Mouse (Mus musculus) cerebellum, adult (tissue): ENCODE measurements around the gene Slc25a24.

ENCODE experiments used
- ATAC-seq: cut with Nextera tagmentation; 2 replicates; pipeline ENCODE4 v1.9.2; 2017; ENCODE audit warnings: mild to moderate bottlenecking, moderate library complexity, mixed read lengths; ENCODE audit not compliant: insufficient number of reproducible peaks, low FRiP score, low TSS enrichment

Gene Slc25a24

GRCm38 (mm10) chr3:109165214-109165829 lies 42.4 kb downstream of the Slc25a24 start:
- no peak for ATAC-seq

- no peak for ATAC-seq
Observed at GRCm38 (mm10) chr3:109169121-109169520, 46.2 kb downstream of the Slc25a24 start.

- peak; percentile 84 for ATAC-seq
Observed at GRCm38 (mm10) chr3:109171070-109171778, 48.3 kb downstream of the Slc25a24 start.

- ATAC-seq: no peak
Observed at GRCm38 (mm10) chr3:109174394-109174793, 51.4 kb downstream of the Slc25a24 start.

- no peak for ATAC-seq
Observed at GRCm38 (mm10) chr3:109178705-109179104, 55.8 kb downstream of the Slc25a24 start.

GRCm38 (mm10) chr3:109179528-109180076 lies 56.7 kb downstream of the Slc25a24 start:
- ATAC-seq: no peak

GRCm38 (mm10) chr3:109196166-109196565 lies 73.2 kb downstream of the Slc25a24 start:
- no peak for ATAC-seq

GRCm38 (mm10) chr3:109199280-109199679 lies 76.3 kb downstream of the Slc25a24 start:
- ATAC-seq: no peak

GRCm38 (mm10) chr3:109212322-109212721 lies 89.4 kb downstream of the Slc25a24 start:
- ATAC-seq: no peak

GRCm38 (mm10) chr3:109216352-109216751 lies 93.4 kb downstream of the Slc25a24 start:
- ATAC-seq: no peak
